Mouse (Mus musculus) adrenal gland, postnatal 36 days (tissue): ENCODE measurements at regions not wholly inside any gene's neighbourhood (a gene's known extent, or its start where the extent isn't known, plus 50 kb on each side); places are given as distances from the start of the nearest gene placed in this dataset.
A peak's percentile ranks its signal among the peaks of the same experiment; 100 is the strongest.

Experiments
- DNase-seq, 2 experiments: peaks; one replicate each; pipeline ENCODE4 v3.0.0; 2021; ENCODE audit warnings: mixed read lengths in 1 of 2

GRCm38 (mm10) chr11:114611690-114612089 is 56.6 kb upstream of the Rpl38 start:
- DNase-seq: no peak

- no peak for DNase-seq
Measured at GRCm38 (mm10) chr11:114608009-114608408, 60.3 kb upstream of the Rpl38 start.

- DNase-seq: no peak
Measured at GRCm38 (mm10) chr11:114603108-114603507, 65.2 kb upstream of the Rpl38 start.

GRCm38 (mm10) chr11:114597225-114597624 is 71.1 kb upstream of the Rpl38 start:
- no peak for DNase-seq

GRCm38 (mm10) chr11:114592961-114593360 is 75.4 kb upstream of the Rpl38 start:
- no peak for DNase-seq

GRCm38 (mm10) chr11:114588554-114588953 is 79.8 kb upstream of the Rpl38 start:
- no peak for DNase-seq

- DNase-seq: no peak
Measured at GRCm38 (mm10) chr11:114587986-114588385, 80.3 kb upstream of the Rpl38 start.

GRCm38 (mm10) chr11:114586400-114586799 is 81.9 kb upstream of the Rpl38 start:
- no peak for DNase-seq

GRCm38 (mm10) chr11:114584804-114585203 is 83.5 kb upstream of the Rpl38 start:
- DNase-seq: no peak

GRCm38 (mm10) chr11:114584146-114584545 is 84.2 kb upstream of the Rpl38 start:
- no peak for DNase-seq

GRCm38 (mm10) chr11:114579986-114580385 is 88.3 kb upstream of the Rpl38 start:
- no peak for DNase-seq

GRCm38 (mm10) chr11:114578551-114578950 is 89.8 kb upstream of the Rpl38 start:
- DNase-seq: no peak

- DNase-seq: peak in 1 of 2 experiments; percentile 7
Measured at GRCm38 (mm10) chr11:114576803-114577202, 91.5 kb upstream of the Rpl38 start.

GRCm38 (mm10) chr11:114571144-114571869 is 97.0 kb upstream of the Rpl38 start:
- DNase-seq: peak; percentile 11 to 28

- no peak for DNase-seq
Measured at GRCm38 (mm10) chr11:114570076-114570475, 98.2 kb upstream of the Rpl38 start.

GRCm38 (mm10) chr11:114567814-114568800 is 100.2 kb upstream of the Rpl38 start:
- no peak for DNase-seq

- DNase-seq: no peak
Measured at GRCm38 (mm10) chr11:114567045-114567780, 101.1 kb upstream of the Rpl38 start.

- DNase-seq: no peak
Measured at GRCm38 (mm10) chr11:114564949-114565348, 103.4 kb upstream of the Rpl38 start.

- no peak for DNase-seq
Measured at GRCm38 (mm10) chr11:114563172-114563571, 105.2 kb upstream of the Rpl38 start.

GRCm38 (mm10) chr11:114554576-114554975 is 113.7 kb upstream of the Rpl38 start:
- DNase-seq: no peak

GRCm38 (mm10) chr11:114553992-114554391 is 114.3 kb upstream of the Rpl38 start:
- no peak for DNase-seq

- DNase-seq: no peak
Measured at GRCm38 (mm10) chr11:114552176-114552575, 116.1 kb upstream of the Rpl38 start.
